Mouse (Mus musculus) gastrocnemius, postnatal 4 days (tissue): ENCODE data around the gene Actn2. TPM values are rescaled to one million over a fixed set of nuclear protein-coding genes. Genes with fewer than 3 reads are reported as not detected.

ENCODE experiments used
- DNase-seq, 2 experiments: peaks; one replicate each; pipeline ENCODE4 v3.0.0; 2021 to 2022; ENCODE audit warnings: low spot score in 2 of 2, mixed read lengths in 2 of 2
- long read RNA-seq, 2 experiments: library from polyadenylated mRNA; stranded (forward); transcript quantifications; one replicate each; pipeline ENCODE4 v2.0.0; 2021
- total RNA-seq, 2 experiments: library from RNA; stranded (reverse); gene quantifications; 2 replicates each; pipeline ENCODE4 v1.2.3; 2021

Gene Actn2
- total RNA-seq: 1,000 to 10,000 TPM; 1,796 to 1,855 TPM
- long read RNA-seq, experiment 1, transcript Actn2-203 (22 exons, 2,920 nt): minor isoform, 13 of 3,464 reads
- long read RNA-seq, experiment 1, transcript Actn2-201 (21 exons, 3,013 nt): major isoform, 2,243 of 3,464 reads
- long read RNA-seq, experiment 1, partial matches to known transcripts: 1,113 of 3,464 reads
- long read RNA-seq, experiment 1, other reads (novel, unspliced or antisense): 95 of 3,464 reads
- long read RNA-seq, experiment 2, transcript Actn2-203 (22 exons, 2,920 nt): minor isoform, 20 of 4,084 reads
- long read RNA-seq, experiment 2, transcript Actn2-201 (21 exons, 3,013 nt): major isoform, 3,088 of 4,084 reads
- long read RNA-seq, experiment 2, partial matches to known transcripts: 859 of 4,084 reads
- long read RNA-seq, experiment 2, other reads (novel, unspliced or antisense): 117 of 4,084 reads

DNA sequence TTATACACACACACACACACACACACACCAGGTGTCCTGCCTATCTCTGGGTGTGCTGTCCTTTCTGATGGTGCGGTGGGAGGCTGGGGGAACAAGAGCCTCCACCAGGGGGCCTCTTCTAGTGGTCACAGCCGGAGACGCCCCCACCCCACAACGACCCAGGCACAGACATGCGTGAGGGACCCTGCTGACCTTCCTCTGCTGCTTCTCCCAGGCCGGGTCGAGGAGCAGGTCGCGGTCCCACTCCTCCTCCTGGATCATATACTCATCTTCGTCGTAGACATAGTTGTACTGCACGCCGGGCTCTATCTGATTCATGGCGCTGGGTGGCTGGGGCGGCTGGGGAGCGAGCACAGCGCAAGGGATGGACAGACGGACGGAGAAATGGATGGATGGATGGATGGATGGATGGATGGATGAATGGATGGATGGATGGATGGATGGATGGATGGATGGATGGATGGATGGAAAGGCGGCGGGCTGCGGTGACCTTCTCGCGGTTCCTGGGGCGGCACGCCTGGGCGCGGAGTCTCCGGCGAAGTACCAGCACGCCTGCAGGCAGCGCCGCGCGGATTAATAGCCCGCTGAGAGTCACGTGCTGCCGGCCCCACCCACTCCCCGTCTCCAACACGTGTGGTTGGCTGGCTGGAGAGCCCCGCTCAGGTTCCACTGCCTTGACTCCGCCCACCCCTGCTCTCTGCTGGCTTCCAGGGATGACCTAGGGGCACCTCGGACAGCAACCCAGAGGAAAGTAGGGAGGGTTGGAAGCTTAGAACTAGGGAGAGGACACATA lies at the start of gene Actn2:
TSS of gene Actn2 (minus strand) at position 578 of the 793 bp plus-strand sequence.
- peak; percentile 72 to 85 for DNase-seq

DNA sequence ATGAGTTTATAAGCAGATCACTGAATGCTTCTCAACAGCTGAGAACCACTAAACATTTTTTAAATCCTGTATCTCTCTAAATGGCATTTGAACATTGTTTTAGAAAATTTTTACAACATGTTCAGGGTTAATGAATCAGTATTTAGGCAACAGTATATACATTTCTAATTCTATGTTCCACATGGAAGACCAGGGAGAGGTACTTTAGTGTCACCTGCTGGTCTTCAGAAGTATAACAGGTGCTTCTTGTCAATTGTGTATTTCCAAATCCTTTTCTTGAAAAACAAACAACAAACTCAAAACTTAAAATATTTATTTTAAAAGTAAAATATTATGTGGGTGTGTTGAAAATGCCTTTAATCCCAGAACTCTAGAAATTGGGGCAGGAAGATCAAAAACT lies 45.7 kb upstream of the Actn2 start:
- no peak for DNase-seq

DNA sequence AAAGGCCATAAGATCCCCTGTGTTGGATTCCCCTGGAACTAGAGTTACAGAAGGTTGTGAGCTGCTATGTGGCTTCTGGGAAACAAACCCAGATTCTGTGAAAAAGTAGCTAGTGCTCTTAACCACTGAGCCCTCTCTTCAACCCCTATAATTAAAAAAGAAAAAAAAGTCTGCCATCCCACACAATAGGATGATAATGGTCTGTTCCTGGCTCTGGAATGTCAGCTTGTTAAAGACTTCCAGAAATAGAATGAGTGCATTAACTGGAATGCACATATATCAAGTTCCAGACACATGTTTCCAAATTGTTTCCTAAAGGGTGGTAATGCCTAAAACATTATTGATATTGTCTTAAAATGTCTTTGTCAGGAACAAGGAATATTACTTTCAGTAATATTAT lies 44.2 kb upstream of the Actn2 start:
- no peak for DNase-seq

DNA sequence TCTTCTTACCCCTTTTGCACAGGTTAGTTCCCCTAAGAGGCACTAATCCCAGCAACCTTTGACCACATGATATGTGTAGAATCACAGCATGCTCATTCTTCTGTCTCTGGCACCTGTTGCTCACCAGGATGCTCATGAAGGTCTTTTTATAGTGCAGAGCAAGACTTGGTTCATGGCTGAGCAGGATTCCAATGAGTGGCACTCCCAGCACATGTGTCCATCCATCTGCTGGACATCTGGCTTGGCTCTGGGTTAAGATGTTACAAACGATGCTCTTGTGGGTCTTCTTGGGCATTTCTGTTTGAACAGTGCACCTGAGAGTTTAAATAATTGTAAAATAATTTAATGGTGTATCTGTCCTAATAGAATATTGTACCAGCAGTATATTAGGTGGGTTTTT lies 36.2 kb upstream of the Actn2 start:
- DNase-seq: no peak

DNA sequence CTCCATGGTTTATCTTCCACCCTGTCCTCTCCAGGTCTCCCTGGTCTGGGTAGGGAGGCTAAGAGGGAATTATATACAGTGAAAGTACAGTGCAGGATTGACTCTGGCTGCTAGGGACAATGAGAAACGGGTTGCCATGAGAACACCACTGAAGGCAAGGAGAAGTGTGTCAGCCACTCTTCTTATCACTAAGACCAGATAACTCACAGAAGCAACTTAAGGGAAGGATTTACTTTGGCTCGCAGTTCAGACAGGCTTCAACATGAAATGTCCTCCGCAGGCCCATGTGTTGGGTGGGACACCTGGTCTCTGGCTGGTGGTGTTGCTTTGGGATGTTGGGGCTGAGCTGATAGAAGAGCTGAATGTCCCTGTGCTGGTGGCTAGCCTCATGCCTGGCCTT lies 32.2 kb upstream of the Actn2 start:
- DNase-seq: no peak

DNA sequence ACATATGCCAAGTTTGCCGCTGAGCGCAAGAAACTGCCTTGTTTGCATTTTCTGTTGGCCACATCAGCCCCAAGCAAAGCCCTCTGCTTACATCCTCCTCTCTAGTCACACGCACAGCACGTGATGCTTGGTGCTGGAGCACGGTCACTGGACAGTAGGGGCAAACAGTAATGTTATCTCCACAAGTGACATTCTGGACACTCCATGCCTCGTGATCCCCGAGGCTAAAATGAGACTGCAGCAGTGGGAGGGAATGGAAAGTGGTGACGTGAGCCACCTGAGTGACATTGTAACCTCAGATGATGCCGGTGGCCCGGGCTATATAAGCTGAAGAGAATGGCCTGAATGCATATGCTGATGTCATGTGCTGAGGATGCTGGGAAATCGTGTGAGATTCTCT lies 29.4 kb upstream of the Actn2 start:
- DNase-seq: peak in 1 of 2 experiments; percentile 20

DNA sequence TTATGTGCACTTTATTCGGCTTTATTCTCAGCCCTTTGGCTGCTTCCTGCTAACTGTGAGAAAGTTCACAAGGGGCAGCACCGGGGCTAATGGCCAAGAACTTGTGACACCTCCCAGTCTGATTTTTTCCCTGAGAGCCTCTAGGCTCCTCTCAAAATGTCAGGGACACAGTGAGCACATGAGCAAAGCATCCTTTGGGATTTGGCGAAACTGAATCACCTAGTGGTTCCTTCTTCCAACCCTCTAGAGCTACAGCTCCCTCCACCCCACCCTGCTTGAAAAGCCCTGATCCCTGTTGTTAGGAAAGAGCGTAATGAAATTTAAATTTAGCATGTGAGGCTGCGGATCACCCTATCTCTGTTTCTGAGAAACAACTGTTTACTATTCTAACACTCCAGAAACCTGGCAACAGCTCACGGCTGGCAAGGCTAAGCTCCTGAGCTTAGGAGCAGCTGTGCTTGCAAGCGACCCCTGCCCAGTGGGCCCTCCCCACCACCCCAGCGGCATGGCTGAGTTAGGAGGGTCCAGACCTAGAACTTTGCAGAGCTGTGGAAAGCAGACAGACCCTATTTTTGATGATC lies 28.6 kb upstream of the Actn2 start:
- peak in 1 of 2 experiments; percentile 38 for DNase-seq

DNA sequence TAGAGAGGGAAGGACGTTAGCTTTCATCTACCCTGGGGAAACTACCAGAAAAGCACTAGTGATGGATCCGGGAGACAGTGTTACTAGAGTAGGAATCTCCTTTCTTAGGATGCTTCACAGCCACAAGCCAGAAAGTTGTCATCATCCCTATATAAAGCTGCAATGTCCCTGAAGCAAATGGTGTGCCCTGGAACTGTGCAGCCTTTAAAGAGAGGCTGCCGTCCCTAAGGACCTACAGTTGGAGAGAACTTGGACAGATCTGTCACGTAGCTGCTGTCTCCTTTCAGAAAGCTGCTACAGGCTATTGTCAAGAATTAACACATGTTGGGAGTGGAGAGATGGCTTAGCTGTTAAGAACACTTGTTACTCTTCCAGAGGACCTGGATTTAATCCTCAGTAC lies 20.9 kb upstream of the Actn2 start:
- DNase-seq: no peak

DNA sequence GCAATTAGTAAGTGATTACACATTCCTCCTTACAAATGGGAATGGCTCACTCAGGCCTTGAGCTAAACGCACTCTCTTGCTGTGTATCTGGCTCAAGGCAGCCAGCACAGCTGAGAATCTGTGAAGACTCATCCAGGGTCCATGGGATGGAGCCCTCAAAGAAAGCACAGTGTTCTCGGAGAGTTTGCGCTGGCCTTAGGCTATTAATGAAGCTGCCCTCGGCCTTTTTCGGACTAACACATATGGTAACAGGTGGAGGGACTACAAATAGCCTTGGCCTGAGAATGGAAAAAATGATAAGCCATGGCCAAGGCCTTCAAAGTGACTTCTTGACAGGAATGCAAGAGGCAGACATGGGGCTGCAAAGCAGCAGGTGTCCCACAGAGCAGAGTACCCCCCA lies 17.0 kb upstream of the Actn2 start:
- DNase-seq: peak in 1 of 2 experiments; percentile 12

DNA sequence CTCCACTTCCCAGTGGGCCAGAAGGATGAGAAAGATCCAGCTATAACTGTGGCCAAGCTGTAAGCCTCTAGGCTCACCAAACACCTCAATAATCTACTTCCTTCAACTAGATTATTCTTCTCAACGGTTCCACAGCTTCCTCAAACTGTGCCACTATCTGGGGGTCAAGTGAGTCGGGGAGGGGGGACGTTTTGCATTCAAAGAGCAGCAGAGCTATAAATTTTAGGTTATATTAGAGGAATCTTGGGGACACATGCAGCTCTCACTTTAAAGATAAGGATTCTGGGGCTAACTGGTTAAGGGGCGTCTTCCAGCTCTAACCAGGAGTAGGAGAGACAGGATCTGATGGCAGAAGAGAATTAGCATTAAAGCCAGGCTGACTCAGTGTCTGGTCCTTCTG lies 15.6 kb upstream of the Actn2 start:
- no peak for DNase-seq

DNA sequence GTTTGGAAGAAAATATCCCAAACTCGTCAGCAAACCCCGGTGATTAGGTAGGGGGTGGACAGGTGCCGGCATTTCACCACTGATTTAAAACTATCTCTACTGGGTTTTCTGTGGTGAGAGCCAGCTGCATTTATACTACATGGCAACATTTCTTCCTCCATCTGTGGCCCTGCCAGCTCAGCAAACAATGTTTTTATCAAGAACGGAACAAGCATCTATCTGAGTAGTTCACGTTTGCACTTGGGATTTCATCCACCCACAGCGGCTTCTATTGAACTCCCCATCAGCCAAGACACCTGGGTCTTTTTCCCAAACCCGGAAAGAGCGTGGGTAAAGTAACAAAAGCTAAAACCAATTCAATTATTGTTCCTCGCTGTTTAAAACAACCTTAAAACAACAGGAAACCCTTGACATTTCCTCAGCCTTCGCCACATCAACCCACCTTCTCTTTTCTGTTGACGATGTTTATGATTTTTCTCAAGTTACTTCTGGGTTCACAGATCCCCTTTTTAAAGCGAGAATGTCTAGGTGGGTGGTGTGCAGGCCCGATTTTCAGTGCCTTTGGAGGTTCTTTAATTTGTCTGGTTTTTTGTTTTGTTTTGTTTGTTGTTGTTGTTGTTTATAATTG lies 8.8 kb upstream of the Actn2 start:
- DNase-seq: no peak

DNA sequence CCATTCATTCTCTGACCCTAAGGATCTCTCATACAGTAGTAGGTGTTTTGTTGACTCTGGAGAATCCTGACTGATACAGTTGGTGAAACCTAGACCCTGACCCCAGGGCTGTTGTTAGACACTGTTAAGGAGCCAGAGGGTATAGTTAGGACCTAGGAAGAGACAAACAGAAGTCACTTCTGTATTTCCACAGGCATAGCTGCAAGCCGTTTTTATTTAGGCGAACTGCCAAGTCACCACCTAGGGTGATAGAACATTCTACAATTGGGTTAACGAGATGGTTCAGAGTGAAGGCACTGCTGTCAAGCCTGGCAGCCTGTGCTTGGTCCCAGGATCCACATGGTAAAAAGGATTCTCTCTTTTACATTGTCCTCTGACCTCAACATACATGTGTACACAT lies 6.3 kb upstream of the Actn2 start:
- DNase-seq: no peak

DNA sequence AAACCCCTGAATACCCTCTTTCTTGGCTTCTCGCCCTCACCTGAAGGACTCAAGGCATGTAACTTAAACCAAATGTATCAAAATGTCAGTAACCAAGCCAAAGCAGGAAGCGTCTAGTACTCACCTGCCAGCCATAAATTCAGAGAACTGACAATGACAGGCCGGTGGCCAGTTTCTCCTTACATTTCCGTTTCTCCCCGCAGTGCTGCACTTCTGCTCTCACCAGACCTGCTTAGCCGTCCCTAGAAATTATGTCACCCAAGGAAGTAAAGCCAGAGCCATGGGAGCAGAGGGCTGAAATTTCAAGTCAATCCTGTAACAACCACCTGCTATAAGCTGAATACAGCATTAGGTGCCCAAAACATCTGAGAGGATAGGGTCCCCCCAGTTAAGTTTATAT lies 887 bp upstream of the Actn2 start:
- no peak for DNase-seq

DNA sequence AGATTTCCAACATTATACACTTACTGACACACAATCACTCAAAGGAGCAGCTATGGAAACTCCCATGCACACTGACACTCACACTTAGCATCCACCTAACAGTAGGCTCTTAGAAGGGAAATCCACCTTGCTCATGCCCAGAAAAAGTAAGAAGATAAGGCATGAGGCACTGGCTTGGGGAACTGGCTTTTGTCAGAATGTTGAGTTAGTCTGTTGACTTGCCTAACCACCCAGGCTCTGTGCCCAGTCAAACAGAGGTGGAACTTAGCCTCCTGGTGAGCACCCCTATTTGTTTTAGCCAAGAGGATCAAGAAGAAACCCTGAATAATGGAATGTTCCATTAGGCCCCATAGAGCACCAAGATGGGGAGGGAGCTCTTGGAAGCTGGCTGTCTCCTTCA lies 1.1 kb downstream of the Actn2 start:
- DNase-seq: no peak

DNA sequence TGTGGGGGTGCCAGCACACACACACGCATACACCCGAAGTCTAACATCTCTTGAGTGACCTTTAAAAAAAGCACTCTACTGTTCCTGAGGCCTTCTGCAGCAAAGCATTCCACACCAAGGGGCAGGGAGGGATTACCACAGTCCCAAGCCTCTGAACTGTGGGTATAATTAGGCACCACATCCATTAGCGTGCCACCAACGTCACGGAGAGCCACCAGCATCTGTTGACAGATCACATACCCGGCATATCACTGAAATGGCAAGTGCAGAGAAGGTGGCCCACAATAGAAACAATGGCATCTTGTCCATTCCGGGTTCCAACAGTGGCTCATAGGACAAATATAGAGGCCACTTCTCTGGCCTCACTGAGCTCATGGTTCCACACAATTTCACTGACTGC lies 2.8 kb downstream of the Actn2 start:
- DNase-seq: no peak

DNA sequence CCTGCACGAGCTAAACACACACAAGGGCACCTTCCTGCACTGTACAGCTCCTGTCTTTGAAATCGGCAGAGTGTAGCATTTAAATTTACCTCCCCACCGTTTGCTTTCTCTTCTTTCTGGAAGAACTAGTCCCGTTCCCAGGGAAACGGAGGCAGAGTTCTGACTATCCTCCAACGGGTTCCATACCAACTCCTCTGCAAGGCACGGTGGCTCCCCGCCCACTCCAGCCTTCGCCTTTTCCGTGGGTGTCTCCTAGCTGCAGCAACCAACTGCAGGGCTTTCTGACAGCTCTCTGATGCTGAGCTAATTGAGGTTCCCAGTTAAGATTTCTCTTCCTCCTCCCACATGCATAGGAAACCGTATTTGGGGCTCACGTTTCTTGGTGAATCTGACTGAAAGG lies 6.5 kb downstream of the Actn2 start:
- DNase-seq: no peak

DNA sequence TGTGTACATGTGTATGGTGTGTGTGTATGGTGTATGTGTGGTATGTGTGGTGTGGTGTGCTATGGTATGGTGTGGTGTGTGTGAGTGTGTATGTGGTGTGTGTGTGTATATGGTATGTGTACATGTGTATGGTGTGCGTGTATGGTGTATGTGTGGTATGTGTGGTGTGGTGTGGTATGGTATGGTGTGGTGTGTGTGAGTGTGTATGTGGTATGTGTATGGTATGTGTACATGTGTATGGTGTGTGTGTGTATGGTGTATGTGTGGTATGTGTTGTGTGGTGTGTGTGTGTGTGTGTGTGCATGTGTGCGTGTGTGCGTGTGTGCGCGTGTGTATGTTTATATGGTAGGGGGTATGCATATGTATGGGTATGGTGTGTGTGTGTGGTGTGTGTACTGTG lies 9.0 kb downstream of the Actn2 start:
- DNase-seq: no peak

DNA sequence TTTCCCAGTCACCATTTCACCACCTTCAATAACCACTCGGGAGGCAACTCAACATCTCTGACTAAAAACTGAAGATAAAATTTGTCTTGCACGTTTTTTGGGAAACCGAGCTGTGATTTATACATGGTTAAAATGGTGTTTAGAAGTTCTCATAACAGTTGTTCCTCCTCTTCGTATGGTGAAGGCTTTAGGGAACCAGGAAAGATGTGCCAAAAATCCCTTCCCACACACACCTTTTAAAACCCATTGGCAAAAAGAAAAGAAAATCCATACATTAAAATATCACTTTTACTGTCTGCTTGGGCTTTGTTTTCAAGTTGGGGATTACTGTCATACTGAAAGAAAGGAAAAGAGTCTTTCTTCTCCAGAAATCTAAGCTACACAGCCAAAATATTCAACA lies 12.2 kb downstream of the Actn2 start:
- no peak for DNase-seq

DNA sequence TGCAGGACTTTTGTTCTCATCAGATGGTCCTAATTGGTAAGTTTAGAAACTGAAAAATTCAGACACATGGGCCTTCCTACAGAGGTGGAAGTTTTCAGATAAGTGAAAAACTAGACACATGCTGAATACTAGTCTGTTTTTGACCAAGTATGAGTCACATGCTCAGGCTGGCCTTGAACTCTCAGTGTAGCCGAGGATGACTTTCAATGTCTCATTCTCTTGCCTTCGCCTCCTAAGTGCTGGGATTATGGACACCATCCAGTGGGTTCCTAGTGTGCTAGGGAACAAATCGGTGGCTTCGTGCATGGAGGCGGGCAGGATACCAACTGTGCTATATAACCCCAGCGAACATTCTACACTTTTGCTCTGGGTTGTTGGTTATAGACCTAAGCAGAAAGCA lies 13.0 kb downstream of the Actn2 start:
- DNase-seq: no peak

DNA sequence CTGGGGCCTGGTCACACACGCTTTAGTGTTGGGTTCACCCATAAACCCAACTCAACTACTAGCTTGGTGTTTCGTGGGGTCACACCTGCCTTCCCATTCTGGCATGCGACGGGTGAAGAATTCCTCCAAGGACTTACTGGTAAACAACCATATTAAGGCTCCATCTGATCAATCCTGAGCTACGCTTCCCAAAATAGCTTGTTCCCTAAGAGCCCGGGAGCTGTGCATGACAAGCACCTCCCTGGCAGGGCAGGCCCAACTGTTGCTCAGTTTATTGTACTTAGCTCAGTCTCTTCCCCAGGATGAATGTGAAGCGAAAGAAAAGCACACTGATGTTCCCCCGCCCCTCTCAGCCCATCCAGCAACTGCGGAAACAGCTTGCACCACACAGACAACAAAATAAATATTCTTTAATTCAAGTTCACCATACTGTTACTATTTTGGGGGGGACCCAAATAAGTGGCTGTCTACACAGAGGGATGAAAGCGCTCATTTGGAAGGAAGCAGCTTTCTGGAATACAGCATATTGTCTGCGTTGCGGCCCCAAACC lies 17.4 kb downstream of the Actn2 start:
- DNase-seq: no peak

DNA sequence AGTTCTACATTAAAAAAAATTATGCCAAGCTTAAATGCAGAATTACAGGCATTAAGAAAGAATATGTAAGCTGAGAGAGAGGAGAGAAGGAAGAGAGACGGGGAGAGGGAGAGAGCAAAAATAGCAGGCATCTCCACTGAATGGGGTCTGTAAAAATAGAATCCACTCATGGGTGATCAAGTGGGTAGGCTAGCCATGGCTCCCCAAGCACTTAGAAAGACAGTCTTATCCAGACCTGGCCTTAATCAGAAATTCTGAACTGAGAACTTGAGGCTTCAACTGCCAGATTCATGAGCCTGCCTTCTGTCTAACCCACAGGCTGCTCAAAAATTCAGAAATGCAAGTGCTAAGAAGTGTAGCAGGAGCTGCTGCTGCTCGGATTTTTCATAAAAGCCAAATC lies 20.4 kb downstream of the Actn2 start:
- no peak for DNase-seq
